Mouse (Mus musculus) bone marrow, adult 2 months (tissue): ENCODE results near the gene Rnf212. TPM values are rescaled to one million over a fixed set of nuclear protein-coding genes. Genes with fewer than 3 reads are reported as not detected.

Experiments used
- H3K27ac ChIP-seq: fragments of 200-500 bp; 2 replicates; pipeline ENCODE4 v1.5.1; 2012; ENCODE audit warnings: low read depth, mild to moderate bottlenecking, control low read depth, inconsistent platforms, low read length; ENCODE audit not compliant: control insufficient read depth, poor library complexity, insufficient read depth
- H3K4me1 ChIP-seq: fragments of 200-500 bp; 2 replicates; pipeline ENCODE4 v1.6.1; 2011; ENCODE audit warnings: low read length; ENCODE audit not compliant: control insufficient read depth, insufficient read depth
- H3K4me3 ChIP-seq: fragments of 200-500 bp; replicated peaks from 2 replicates; pipeline ENCODE3; 2011; ENCODE audit warnings: mild to moderate bottlenecking, low read depth, low read length, control low read depth; ENCODE audit not compliant: control insufficient read depth
- CTCF ChIP-seq: fragments of 200-500 bp; IDR thresholded peaks from 2 replicates; pipeline ENCODE4 v1.5.1; 2011; ENCODE audit warnings: low read length, control low read depth; ENCODE audit not compliant: control insufficient read depth, insufficient read depth
- POLR2A ChIP-seq: fragments of 200-500 bp; IDR thresholded peaks from 2 replicates; pipeline ENCODE4 v1.6.1; 2011; ENCODE audit warnings: low read depth, mild to moderate bottlenecking, control low read depth, low read length, borderline replicate concordance; ENCODE audit not compliant: control insufficient read depth
- WGBS: fragments of 180-500 bp; shearing (Covaris S2); methylation state at CpG from one replicate; pipeline ENCODE4 v1.1.7; 2018; 5-methylcytosine and 5-hydroxymethylcytosine counted together
- polyA plus RNA-seq: library from polyadenylated mRNA; stranded (reverse); fragments of >200 nt; gene quantifications from 2 replicates; pipeline ENCODE4 v1.2.4, GENCODE M21; 2011; ENCODE audit warnings: low replicate concordance; ENCODE audit not compliant: missing spikeins, insufficient read depth, insufficient read length

The Rnf212 gene
- polyA plus RNA-seq, 1 experiment: 5.6 TPM

DNA sequence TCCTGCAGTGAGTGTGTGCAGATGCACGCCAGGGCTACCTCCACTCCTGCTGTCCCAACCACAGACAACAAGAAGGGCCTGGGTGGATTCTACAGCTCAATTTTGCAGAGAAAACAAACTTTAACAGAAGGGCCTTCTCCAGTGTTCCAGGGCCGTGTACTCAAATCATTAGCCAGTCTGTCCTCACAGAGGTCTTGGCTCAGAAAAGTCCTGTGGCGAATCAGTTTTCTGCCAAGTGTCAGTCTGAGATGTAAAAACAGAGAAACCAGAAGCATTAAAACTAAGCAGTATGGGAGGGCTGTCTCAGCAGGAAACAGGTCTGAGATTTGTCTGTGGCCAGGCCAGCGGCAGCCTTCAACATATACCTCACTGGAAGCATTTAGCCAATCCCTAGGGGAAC is 56.7 kb downstream of the Rnf212 start:
- TF ChIP-seq CTCF (no peak), POLR2A (no peak)
- Histone ChIP-seq H3K4me3 (no peak overlapping the region), H3K4me1 (no peaks in the 10 kb centered on the region), H3K27ac (no peak overlapping the region)
- 74% methylated on average over 4 of the region's 4 CpGs for WGBS

GRCm38 (mm10) chr5:108715974-108716373 is 58.8 kb downstream of the Rnf212 start:
- TF ChIP-seq POLR2A: no peak
- Histone ChIP-seq H3K4me1 (no peaks in the 10 kb centered on the region), H3K27ac (no peak overlapping the region), H3K4me3 (no peak overlapping the region)
- WGBS: 83% methylated on average over 1 of the region's 1 CpGs

DNA sequence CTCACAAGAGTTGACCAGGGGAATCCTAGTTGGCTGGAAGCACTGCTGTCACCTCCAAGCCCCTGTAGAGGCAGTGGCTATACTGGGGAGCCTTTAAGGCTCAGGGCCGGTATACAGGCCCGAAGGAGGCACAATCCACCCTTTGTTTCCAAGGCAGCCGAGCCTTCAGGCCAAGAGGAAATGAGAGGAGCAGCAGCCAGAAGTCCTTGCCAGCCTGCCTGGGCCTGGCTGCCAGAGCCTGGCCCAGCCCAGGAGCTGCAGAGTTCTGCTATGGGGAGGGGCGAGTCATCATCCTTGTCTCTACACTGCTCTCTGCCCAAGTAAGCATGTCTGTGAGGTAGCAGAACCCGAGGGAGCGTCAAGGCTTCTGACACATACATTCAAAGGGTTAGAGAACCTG is 60.6 kb downstream of the Rnf212 start:
- H3K27ac ChIP-seq: no peak overlapping the region
- WGBS: 61% methylated on average over 6 of the region's 6 CpGs
- H3K4me3 ChIP-seq: no peak overlapping the region
- TF ChIP-seq CTCF: no peak
- no peak for TF ChIP-seq POLR2A
- H3K4me1 ChIP-seq: no peaks in the 10 kb centered on the region

DNA sequence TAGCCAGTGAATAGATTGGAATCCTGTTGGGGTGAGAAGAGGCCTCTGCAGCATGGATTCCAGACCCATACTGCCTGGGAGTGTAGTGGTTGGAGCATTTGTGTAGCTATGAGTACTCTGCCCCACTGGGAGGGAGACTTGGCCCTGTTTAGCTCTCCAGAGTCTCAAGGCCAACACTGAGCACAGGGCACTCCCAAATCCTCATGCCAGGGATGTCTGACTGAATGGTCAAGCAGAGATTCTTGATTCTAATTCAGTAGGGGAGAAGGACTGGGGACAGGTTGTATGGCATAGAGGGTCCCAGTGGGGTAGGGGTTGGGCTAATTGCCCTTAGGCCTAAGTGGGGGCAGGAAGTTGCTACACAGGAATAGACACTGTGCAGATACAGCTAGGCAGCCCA is 61.1 kb downstream of the Rnf212 start:
- Histone ChIP-seq H3K27ac (no peak overlapping the region), H3K4me3 (no peak overlapping the region), H3K4me1 (peaks cover 2% of the 10 kb centered on the region)
- TF ChIP-seq POLR2A: no peak
- no peak for TF ChIP-seq CTCF

GRCm38 (mm10) chr5:108713096-108713495 is 61.7 kb downstream of the Rnf212 start:
- 91% methylated on average over 2 of the region's 2 CpGs for WGBS
- TF ChIP-seq CTCF (no peak), POLR2A (no peak)
- Histone ChIP-seq H3K4me1 (peaks cover 2% of the 10 kb centered on the region), H3K27ac (no peak overlapping the region), H3K4me3 (no peak overlapping the region)

DNA sequence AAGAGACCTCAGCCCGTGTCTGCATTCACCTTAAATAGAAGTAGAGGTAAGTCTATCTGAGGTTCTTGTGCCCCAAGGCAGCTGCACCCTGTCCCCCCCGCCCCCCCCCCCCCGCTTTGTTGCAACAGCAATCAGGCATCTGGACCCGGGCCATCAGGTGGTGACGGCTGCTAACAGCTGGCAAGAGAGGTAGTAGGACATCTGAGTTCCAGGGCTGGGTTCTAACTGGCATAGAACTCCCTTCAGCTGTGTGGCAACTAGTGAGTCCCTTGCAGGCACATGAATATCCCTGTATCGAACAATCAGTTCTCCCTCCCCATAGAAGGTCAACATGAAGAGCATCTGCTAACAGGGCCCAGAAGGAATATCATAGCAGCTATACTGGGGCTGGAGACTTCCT is 62.8 kb downstream of the Rnf212 start:
- WGBS: 74% methylated on average over 6 of the region's 6 CpGs
- TF ChIP-seq CTCF: no peak
- no peak for TF ChIP-seq POLR2A
- Histone ChIP-seq H3K4me3 (no peak overlapping the region), H3K4me1 (peaks cover 2% of the 10 kb centered on the region), H3K27ac (no peak overlapping the region)

- TF ChIP-seq POLR2A (no peak), CTCF (no peak)
- H3K4me3 ChIP-seq: no peak overlapping the region
- 65% methylated on average over 6 of the region's 6 CpGs for WGBS
These were observed 65.6 kb downstream of the Rnf212 start for GRCm38 (mm10) chr5:108708981-108709731.

GRCm38 (mm10) chr5:108708419-108708818 is 66.4 kb downstream of the Rnf212 start:
- H3K4me3 ChIP-seq: no peak overlapping the region
- H3K27ac ChIP-seq: peak overlapping the region; percentile 20; the same call in 1 of the 2 replicates
- WGBS: 97% methylated on average over 1 of the region's 1 CpGs
- H3K4me1 ChIP-seq: peaks cover 2% of the 10 kb centered on the region
- no peak for TF ChIP-seq POLR2A
- no peak for TF ChIP-seq CTCF

More at GRCm38 (mm10) chr5:108708981-108709731, 65.6 kb downstream of the Rnf212 start:
- Histone ChIP-seq H3K4me1 (peaks cover 2% of the 10 kb centered on the region), H3K27ac (no peak overlapping the region)

DNA sequence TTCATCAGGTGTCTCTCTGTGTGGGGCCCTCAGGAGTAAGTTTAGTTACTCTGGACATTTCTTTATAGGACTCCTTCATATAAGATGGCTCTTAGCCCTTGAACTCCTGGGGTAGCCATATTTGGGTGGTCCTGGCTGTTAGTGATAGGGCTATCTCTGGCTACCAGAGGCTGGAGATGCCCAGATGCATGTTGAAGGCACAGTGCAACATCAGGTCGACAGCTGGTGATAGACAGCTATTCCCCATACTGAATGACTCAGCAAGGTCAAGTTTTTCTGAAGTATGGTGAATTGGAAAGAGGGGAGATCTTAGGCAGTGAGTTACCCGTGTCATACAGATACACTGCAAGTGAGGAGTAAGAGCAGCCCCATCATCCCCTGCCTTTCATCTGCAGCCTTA is 67.0 kb downstream of the Rnf212 start:
- Histone ChIP-seq H3K4me1 (peaks cover 2% of the 10 kb centered on the region), H3K27ac (peak overlapping the region; percentile 20; the same call in 1 of the 2 replicates), H3K4me3 (no peak overlapping the region)
- 40% methylated on average over 2 of the region's 2 CpGs for WGBS
- TF ChIP-seq CTCF (no peak), POLR2A (no peak)
